Mouse (Mus musculus): ENCODE measurements around the gene St7. TPM values are rescaled to one million over a fixed set of nuclear protein-coding genes. Genes with fewer than 3 reads are reported as not detected.
A peak's percentile ranks its signal among the peaks of the same experiment; 100 is the strongest.

The St7 gene
- polyA plus RNA-seq, 1 experiment from 2014 or later = 32.9 TPM

DNA sequence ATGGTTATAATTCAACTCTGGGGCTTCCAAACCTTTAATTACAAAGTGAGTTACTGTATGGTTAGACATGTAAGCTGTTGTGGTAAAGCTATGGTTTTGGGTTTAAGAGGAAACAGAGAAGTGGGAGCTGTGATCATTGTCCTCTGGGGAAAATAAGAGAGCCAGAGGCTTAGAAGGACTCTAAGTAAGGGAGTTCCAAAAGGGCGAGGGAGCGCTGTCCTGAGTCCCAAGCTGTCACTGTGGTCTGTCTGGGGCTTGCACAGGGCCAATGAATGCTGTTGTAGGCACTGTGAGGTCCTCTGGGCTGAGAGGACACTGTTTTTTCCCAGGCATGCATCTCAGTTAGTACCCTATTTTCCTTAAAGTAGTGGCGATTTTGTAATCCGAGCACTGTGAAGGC lies 49.5 kb downstream of the St7 start:
- Histone ChIP-seq H3K9me3 (ENCODE audit: control insufficient read depth, low read length) (no peaks in the 10 kb centered on the region), H3K4me1 (replicated peaks; ENCODE audit: control insufficient read depth, insufficient read depth, low read length) (no peaks in the 10 kb centered on the region), H3K27me3 (ENCODE audit: control insufficient read depth, insufficient read depth, low read length) (no peaks in the 10 kb centered on the region), H3K27ac (ENCODE audit: low read depth, low read length) (no peak overlapping the region), H3K36me3 (ENCODE audit: control insufficient read depth, insufficient read depth, low read length) (no peaks in the 10 kb centered on the region), H3K9ac (ENCODE audit: low read length) (no peak overlapping the region), H3K4me3 (ENCODE audit: low read depth, low read length) (no peak overlapping the region), H3K4me2 (ENCODE audit: low read depth, low read length, severe bottlenecking) (no peak overlapping the region)
- ATAC-seq (replicated peaks; ENCODE audit: low FRiP score) (no peak), DNase-seq (ENCODE audit: low spot score) (no peak)
- WGBS = 95% methylated on average over 4 of the region's 4 CpGs

GRCm38 (mm10) chr6:17743325-17743724 lies 50.6 kb downstream of the St7 start:
- H3K4me2 ChIP-seq (ENCODE audit: low read depth, low read length, severe bottlenecking) = no peak overlapping the region
- no peak for DNase-seq (ENCODE audit: low spot score)
- no peaks in the 10 kb centered on the region for H3K27me3 ChIP-seq (ENCODE audit: control insufficient read depth, insufficient read depth, low read length)
- no peak overlapping the region for H3K9ac ChIP-seq (ENCODE audit: low read length)
- no peaks in the 10 kb centered on the region for H3K4me1 ChIP-seq (replicated peaks; ENCODE audit: control insufficient read depth, insufficient read depth, low read length)
- no peaks in the 10 kb centered on the region for H3K9me3 ChIP-seq (ENCODE audit: control insufficient read depth, low read length)
- no peak overlapping the region for H3K27ac ChIP-seq (ENCODE audit: low read depth, low read length)
- no peaks in the 10 kb centered on the region for H3K36me3 ChIP-seq (ENCODE audit: control insufficient read depth, insufficient read depth, low read length)
- no peak for ATAC-seq (replicated peaks; ENCODE audit: low FRiP score)
- WGBS = 88% methylated on average over 4 of the region's 4 CpGs
- no peak overlapping the region for H3K4me3 ChIP-seq (ENCODE audit: low read depth, low read length)

GRCm38 (mm10) chr6:17747724-17748123 lies 55.0 kb downstream of the St7 start:
- Histone ChIP-seq H3K9me3 (ENCODE audit: control insufficient read depth, low read length) (no peaks in the 10 kb centered on the region), H3K4me3 (ENCODE audit: low read depth, low read length) (no peak overlapping the region), H3K4me2 (ENCODE audit: low read depth, low read length, severe bottlenecking) (no peak overlapping the region), H3K27ac (ENCODE audit: low read depth, low read length) (no peak overlapping the region), H3K4me1 (replicated peaks; ENCODE audit: control insufficient read depth, insufficient read depth, low read length) (peaks cover 3% of the 10 kb centered on the region; the same call in 1 of the 2 replicates), H3K9ac (ENCODE audit: low read length) (no peak overlapping the region), H3K27me3 (ENCODE audit: control insufficient read depth, insufficient read depth, low read length) (no peaks in the 10 kb centered on the region), H3K36me3 (ENCODE audit: control insufficient read depth, insufficient read depth, low read length) (no peaks in the 10 kb centered on the region)
- WGBS = 92% methylated on average over 13 of the region's 13 CpGs
- ATAC-seq (replicated peaks; ENCODE audit: low FRiP score) = no peak
- no peak for DNase-seq (ENCODE audit: low spot score)

GRCm38 (mm10) chr6:17748866-17749582 lies 56.3 kb downstream of the St7 start:
- Histone ChIP-seq H3K4me1 (replicated peaks; ENCODE audit: control insufficient read depth, insufficient read depth, low read length) (peaks cover 3% of the 10 kb centered on the region; the same call in 1 of the 2 replicates), H3K4me2 (ENCODE audit: low read depth, low read length, severe bottlenecking) (peak overlapping the region; percentile 75)
- ATAC-seq (replicated peaks; ENCODE audit: low FRiP score) = peak; percentile 99

DNA sequence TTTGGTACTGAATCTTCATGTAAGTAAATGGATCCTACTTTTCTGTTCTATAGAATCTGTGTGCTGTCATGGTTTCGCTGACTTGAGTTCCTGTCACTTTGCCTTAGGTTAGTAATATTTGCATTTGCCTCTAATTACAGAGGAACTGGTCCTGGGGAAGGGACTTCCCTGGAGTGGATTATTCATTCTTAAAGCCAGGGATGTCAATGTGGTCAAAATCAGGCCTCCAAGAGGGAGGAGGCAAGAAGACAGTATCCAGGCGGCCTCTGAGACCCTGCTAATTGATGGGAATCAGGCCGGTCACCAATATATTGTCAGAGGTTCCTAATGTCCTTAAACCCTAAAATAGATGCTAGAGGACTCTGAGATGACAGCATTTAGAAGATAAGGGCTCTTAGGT lies 56.9 kb downstream of the St7 start:
- WGBS = 22% methylated on average over 3 of the region's 3 CpGs
- H3K27ac ChIP-seq (ENCODE audit: low read depth, low read length) = peak overlapping the region; percentile 89
- peak overlapping the region; percentile 83 for H3K9ac ChIP-seq (ENCODE audit: low read length)
- H3K36me3 ChIP-seq (ENCODE audit: control insufficient read depth, insufficient read depth, low read length) = no peaks in the 10 kb centered on the region
- no peak for DNase-seq (ENCODE audit: low spot score)
- H3K4me3 ChIP-seq (ENCODE audit: low read depth, low read length) = peak overlapping the region; percentile 49
- H3K4me2 ChIP-seq (ENCODE audit: low read depth, low read length, severe bottlenecking) = peak overlapping the region; percentile 75
- H3K9me3 ChIP-seq (ENCODE audit: control insufficient read depth, low read length) = no peaks in the 10 kb centered on the region
- peaks cover 3% of the 10 kb centered on the region; the same call in 1 of the 2 replicates for H3K4me1 ChIP-seq (replicated peaks; ENCODE audit: control insufficient read depth, insufficient read depth, low read length)
- H3K27me3 ChIP-seq (ENCODE audit: control insufficient read depth, insufficient read depth, low read length) = no peaks in the 10 kb centered on the region
- ATAC-seq (replicated peaks; ENCODE audit: low FRiP score) = no peak

More at GRCm38 (mm10) chr6:17748866-17749582, 56.3 kb downstream of the St7 start:
- DNase-seq (ENCODE audit: low spot score) = peak; percentile 83
- no peaks in the 10 kb centered on the region for H3K36me3 ChIP-seq (ENCODE audit: control insufficient read depth, insufficient read depth, low read length)
- no peaks in the 10 kb centered on the region for H3K9me3 ChIP-seq (ENCODE audit: control insufficient read depth, low read length)
- peak overlapping the region; percentile 83 for H3K9ac ChIP-seq (ENCODE audit: low read length)
- no peaks in the 10 kb centered on the region for H3K27me3 ChIP-seq (ENCODE audit: control insufficient read depth, insufficient read depth, low read length)
- peak overlapping the region; percentile 49 for H3K4me3 ChIP-seq (ENCODE audit: low read depth, low read length)
- 1% methylated on average over 18 of the region's 18 CpGs for WGBS
- peak overlapping the region; percentile 89 for H3K27ac ChIP-seq (ENCODE audit: low read depth, low read length)

GRCm38 (mm10) chr6:17750041-17750660 lies 57.4 kb downstream of the St7 start:
- Histone ChIP-seq H3K4me2 (ENCODE audit: low read depth, low read length, severe bottlenecking) (peak overlapping the region; percentile 75), H3K9me3 (ENCODE audit: control insufficient read depth, low read length) (no peaks in the 10 kb centered on the region), H3K4me1 (replicated peaks; ENCODE audit: control insufficient read depth, insufficient read depth, low read length) (peaks cover 3% of the 10 kb centered on the region; the same call in 1 of the 2 replicates), H3K9ac (ENCODE audit: low read length) (peak overlapping the region; percentile 51), H3K36me3 (ENCODE audit: control insufficient read depth, insufficient read depth, low read length) (no peaks in the 10 kb centered on the region), H3K4me3 (ENCODE audit: low read depth, low read length) (peak overlapping the region; percentile 49), H3K27ac (ENCODE audit: low read depth, low read length) (peak overlapping the region; percentile 89; the same call in 1 of the 2 replicates), H3K27me3 (ENCODE audit: control insufficient read depth, insufficient read depth, low read length) (no peaks in the 10 kb centered on the region)
- WGBS = 74% methylated on average over 9 of the region's 9 CpGs
- ATAC-seq (replicated peaks; ENCODE audit: low FRiP score) = no peak
- no peak for DNase-seq (ENCODE audit: low spot score)

DNA sequence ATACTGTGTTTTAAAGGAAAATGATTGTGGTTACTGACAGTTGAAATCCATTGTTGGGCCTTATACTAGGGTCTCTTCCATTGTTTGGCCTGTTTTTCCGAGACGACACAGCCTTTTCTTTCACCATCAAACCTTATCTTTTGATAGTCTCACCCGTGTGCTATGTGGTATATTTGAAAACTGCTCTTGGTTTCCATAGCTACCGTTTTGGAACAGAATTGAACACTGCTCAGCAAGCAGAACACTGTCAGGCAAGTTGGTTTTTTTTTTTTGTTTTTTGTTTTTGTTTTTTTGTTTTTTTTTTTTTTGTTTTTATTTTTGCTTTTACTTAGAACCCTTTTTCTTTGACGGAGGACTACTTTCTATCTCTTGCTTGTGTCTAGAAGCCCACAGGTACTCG lies 58.2 kb downstream of the St7 start:
- H3K9ac ChIP-seq (ENCODE audit: low read length) = peak overlapping the region; percentile 12; the same call in 1 of the 2 replicates
- WGBS = 74% methylated on average over 6 of the region's 6 CpGs
- H3K4me3 ChIP-seq (ENCODE audit: low read depth, low read length) = peak overlapping the region; percentile 49
- no peak for ATAC-seq (replicated peaks; ENCODE audit: low FRiP score)
- no peaks in the 10 kb centered on the region for H3K27me3 ChIP-seq (ENCODE audit: control insufficient read depth, insufficient read depth, low read length)
- no peaks in the 10 kb centered on the region for H3K9me3 ChIP-seq (ENCODE audit: control insufficient read depth, low read length)
- peaks cover 3% of the 10 kb centered on the region; the same call in 1 of the 2 replicates for H3K4me1 ChIP-seq (replicated peaks; ENCODE audit: control insufficient read depth, insufficient read depth, low read length)
- DNase-seq (ENCODE audit: low spot score) = no peak
- H3K36me3 ChIP-seq (ENCODE audit: control insufficient read depth, insufficient read depth, low read length) = no peaks in the 10 kb centered on the region
- H3K4me2 ChIP-seq (ENCODE audit: low read depth, low read length, severe bottlenecking) = peak overlapping the region; percentile 75
- no peak overlapping the region for H3K27ac ChIP-seq (ENCODE audit: low read depth, low read length)

DNA sequence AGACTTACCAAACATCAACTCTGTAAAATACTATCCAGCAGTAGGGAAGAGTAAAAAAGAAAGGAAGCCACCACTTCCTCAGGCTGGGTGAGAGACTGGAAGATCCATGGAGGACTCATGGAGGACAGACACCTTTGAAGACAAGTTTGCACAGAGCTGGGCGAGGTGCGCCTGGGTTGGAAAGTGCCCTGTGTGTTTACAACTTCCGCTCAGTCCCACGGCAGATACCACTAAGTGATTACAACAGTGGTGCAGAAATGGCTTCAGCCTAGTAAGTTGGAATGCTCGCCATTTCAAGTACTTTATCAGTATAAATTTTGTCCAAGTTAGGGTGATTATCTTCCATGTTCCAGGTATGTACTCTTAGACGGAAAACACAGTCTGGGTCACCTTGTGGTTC lies 63.2 kb downstream of the St7 start:
- no peak for ATAC-seq (replicated peaks; ENCODE audit: low FRiP score)
- no peak overlapping the region for H3K27ac ChIP-seq (ENCODE audit: low read depth, low read length)
- no peak for DNase-seq (ENCODE audit: low spot score)
- H3K4me2 ChIP-seq (ENCODE audit: low read depth, low read length, severe bottlenecking) = no peak overlapping the region
- no peaks in the 10 kb centered on the region for H3K27me3 ChIP-seq (ENCODE audit: control insufficient read depth, insufficient read depth, low read length)
- no peak overlapping the region for H3K4me3 ChIP-seq (ENCODE audit: low read depth, low read length)
- no peaks in the 10 kb centered on the region for H3K9me3 ChIP-seq (ENCODE audit: control insufficient read depth, low read length)
- H3K4me1 ChIP-seq (replicated peaks; ENCODE audit: control insufficient read depth, insufficient read depth, low read length) = no peaks in the 10 kb centered on the region
- no peak overlapping the region for H3K9ac ChIP-seq (ENCODE audit: low read length)
- WGBS = 84% methylated on average over 6 of the region's 6 CpGs
- H3K36me3 ChIP-seq (ENCODE audit: control insufficient read depth, insufficient read depth, low read length) = no peaks in the 10 kb centered on the region
